Mouse (Mus musculus) ES-E14 (cell line): ENCODE results near the gene Adprhl2.

Experiments used
- CHD2 ChIP-seq: IDR thresholded peaks from 2 replicates; pipeline ENCODE4 v1.6.1; 2014; ENCODE audit warnings: mild to moderate bottlenecking, low read depth, low read length, inconsistent platforms
- HCFC1 ChIP-seq: IDR thresholded peaks from 2 replicates; pipeline ENCODE4 v1.6.1; 2012; ENCODE audit warnings: low read length, inconsistent platforms, borderline replicate concordance; ENCODE audit not compliant: insufficient read depth
- MAFK ChIP-seq: IDR thresholded peaks from 2 replicates; pipeline ENCODE4 v1.6.1; 2014; ENCODE audit warnings: mild to moderate bottlenecking, low read depth, low read length, inconsistent platforms; ENCODE audit not compliant: insufficient read depth
- ZNF384 ChIP-seq: IDR thresholded peaks from 2 replicates; pipeline ENCODE4 v1.6.1; 2012; ENCODE audit warnings: low read depth, low read length, inconsistent platforms

DNA sequence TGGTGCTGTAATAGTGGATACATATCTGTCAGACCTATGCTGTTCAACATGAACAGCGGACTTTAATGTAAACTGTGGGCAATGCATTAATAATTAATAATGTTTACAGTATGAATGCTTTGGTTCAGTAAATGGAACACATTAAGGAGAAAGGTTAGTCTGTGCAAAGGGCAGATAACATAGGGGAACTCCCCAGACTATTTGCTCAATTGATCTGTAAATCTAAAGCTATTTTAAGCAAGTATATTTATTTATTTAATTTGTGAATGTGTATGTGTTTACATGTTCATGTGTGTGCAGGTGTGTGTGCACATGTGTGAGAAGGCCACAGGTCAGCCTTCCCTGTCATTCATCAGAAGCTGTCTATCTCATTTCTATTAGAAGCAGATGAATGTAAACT is 38.6 kb upstream of the Adprhl2 start:
- TF ChIP-seq MAFK (no peak), ZNF384 (no peak), HCFC1 (no peak), CHD2 (no peak)
